ENCODE assay signal across 11 mouse cellular contexts in the genomic region with DNA sequence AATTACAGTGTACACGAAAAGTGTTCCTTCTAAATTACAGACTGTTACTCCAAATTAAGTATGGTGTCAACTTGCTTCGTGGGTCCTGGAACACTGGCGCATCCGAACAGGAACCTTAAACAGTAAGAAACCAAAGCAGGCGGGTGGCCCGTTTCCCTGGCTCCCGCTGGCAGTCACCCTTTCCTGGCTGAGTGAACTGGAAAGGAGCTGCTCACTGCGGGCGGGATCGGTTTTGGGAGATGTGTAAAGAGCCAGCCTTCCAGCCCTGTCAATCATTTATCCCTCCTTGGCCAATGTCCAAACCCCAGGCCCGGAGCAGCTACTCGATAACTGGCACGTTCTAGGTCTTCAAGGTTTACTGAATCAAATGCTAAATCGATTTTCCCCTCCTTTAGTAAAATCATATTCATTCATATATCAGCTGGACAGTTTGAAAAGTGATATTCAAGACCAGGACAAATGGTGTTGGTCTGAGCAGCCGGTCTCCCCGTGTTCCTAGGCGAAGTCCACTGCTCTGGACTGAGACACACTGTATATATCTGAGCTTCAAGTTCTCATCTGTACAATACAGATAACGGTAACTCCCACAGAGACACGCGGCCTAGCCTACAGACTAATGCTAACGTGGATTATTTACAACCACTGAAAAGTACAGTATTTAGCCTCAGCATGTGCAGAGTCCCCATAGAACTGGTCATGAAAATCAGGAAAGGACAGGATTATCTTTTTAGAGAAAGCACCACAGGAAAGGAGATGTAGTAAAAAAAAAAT. TPM values are rescaled to one million over a fixed set of nuclear protein-coding genes. Genes with fewer than 3 reads are reported as not detected.
DNase-seq lines count a peak whose midpoint lies in the region; ATAC-seq and TF ChIP-seq lines count a peak whose summit lies in the region.
"Had no signal": no experiment of that assay in that cellular context is flagged by ENCODE, and none has a peak within 500 bp of the region (broad histone marks: within the 10 kb centered on the region; RNA-seq: fewer than 3 reads in every experiment).

No protein-coding gene starts in this region.

- WGBS in lung, embryonic 14.5 days = 80% methylated on average over 21 of the region's 21 CpGs
- WGBS in kidney, embryonic 15.5 days = 66% methylated on average over 21 of the region's 21 CpGs
- WGBS in olfactory bulb, adult 2 months = 40% methylated on average over 21 of the region's 21 CpGs

- H3K9ac ChIP-seq in lung, embryonic 14.5 days = no peak overlapping the region
- no peak overlapping the region for H3K9ac ChIP-seq in kidney, embryonic 15.5 days
- H3K9ac ChIP-seq: neural tube, embryonic 15.5 days had no signal

- TF ChIP-seq CTCF in lung, embryonic 14.5 days (IDR thresholded peaks at IDR 0.05; ENCODE audit: low read depth) = no peak
- TF ChIP-seq CTCF in olfactory bulb, adult 2 months (IDR thresholded peaks at IDR 0.05; ENCODE audit: insufficient read depth, low read depth, low read length) = no peak

- no peak for ATAC-seq in lung, embryonic 14.5 days (ENCODE audit: insufficient read depth)
- peak; percentile 38 for ATAC-seq in kidney, embryonic 15.5 days (replicated peaks; ENCODE audit: low FRiP score)

- no peak overlapping the region for H3K27ac ChIP-seq in lung, embryonic 14.5 days (ENCODE audit: low read depth)
- peak overlapping the region; percentile 86 for H3K27ac ChIP-seq in kidney, embryonic 15.5 days
- H3K27ac ChIP-seq in olfactory bulb, adult 2 months (ENCODE audit: insufficient read depth, low read depth, low read length) = no peak overlapping the region
- H3K27ac ChIP-seq: layer of hippocampus, adult 2 months; neural tube, embryonic 15.5 days had no signal

- H3K4me1 ChIP-seq in lung, embryonic 14.5 days (ENCODE audit: insufficient read depth) = no peaks in the 10 kb centered on the region; the same call in 1 of the 2 replicates
- peaks cover 61% of the 10 kb centered on the region for H3K4me1 ChIP-seq in erythroblast, embryonic 14.5 days (ENCODE audit: control insufficient read depth)
- peaks cover 38% of the 10 kb centered on the region for H3K4me1 ChIP-seq in kidney, embryonic 15.5 days
- H3K4me1 ChIP-seq in olfactory bulb, adult 2 months (ENCODE audit: control insufficient read depth, insufficient read depth, low read length) = peaks cover 30% of the 10 kb centered on the region

- 0 out of 2 replicates have a peak, but pooled peaks cover 3% of the 10 kb centered on the region for H3K36me3 ChIP-seq in lung, embryonic 14.5 days (ENCODE audit: insufficient read depth)
- peaks cover 50% of the 10 kb centered on the region for H3K36me3 ChIP-seq in erythroblast, embryonic 14.5 days (ENCODE audit: control insufficient read depth)
- peaks cover 10% of the 10 kb centered on the region for H3K36me3 ChIP-seq in kidney, embryonic 15.5 days

- no peaks in the 10 kb centered on the region for H3K9me3 ChIP-seq in lung, embryonic 14.5 days (ENCODE audit: low read depth, low read length)
- H3K9me3 ChIP-seq in erythroblast, embryonic 14.5 days (ENCODE audit: control insufficient read depth, low read length) = no peaks in the 10 kb centered on the region
- no peaks in the 10 kb centered on the region for H3K9me3 ChIP-seq in kidney, embryonic 15.5 days (replicated peaks)
- H3K9me3 ChIP-seq: neural tube, embryonic 15.5 days had no signal

- H3K4me2 ChIP-seq in lung, embryonic 14.5 days = peak overlapping the region; percentile 10; the same call in 1 of the 2 replicates
- peak overlapping the region; percentile 95 for H3K4me2 ChIP-seq in kidney, embryonic 15.5 days

- DNase-seq in lung, embryonic 14.5 days = no peak
- no peak for DNase-seq in lung, postnatal 14 days
- DNase-seq in layer of hippocampus, adult 9-11 months = no peak
- DNase-seq in frontal cortex, postnatal 36 days (ENCODE audit: low spot score in 2 of 2) = no peak
- DNase-seq: cerebellum, postnatal 36 days; thymus, postnatal 14 days had no signal

- no peak overlapping the region for H3K4me3 ChIP-seq in lung, embryonic 14.5 days (ENCODE audit: low read depth, low read length)
- peak overlapping the region; percentile 86 for H3K4me3 ChIP-seq in erythroblast, embryonic 14.5 days (replicated peaks)
- H3K4me3 ChIP-seq in kidney, embryonic 15.5 days (replicated peaks) = no peak overlapping the region
- H3K4me3 ChIP-seq in olfactory bulb, adult 2 months (ENCODE audit: insufficient read depth, low read depth, low read length) = peak overlapping the region; percentile 5; the same call in 1 of the 2 replicates
- H3K4me3 ChIP-seq: layer of hippocampus, adult 2 months; neural tube, embryonic 15.5 days had no signal

- TF ChIP-seq POLR2A in olfactory bulb, adult 2 months (IDR thresholded peaks at IDR 0.05; ENCODE audit: insufficient read depth, low read depth, low read length) = no peak

- H3K27me3 ChIP-seq in lung, embryonic 14.5 days (ENCODE audit: insufficient read depth, low read length) = no peaks in the 10 kb centered on the region
- no peaks in the 10 kb centered on the region for H3K27me3 ChIP-seq in erythroblast, embryonic 14.5 days (ENCODE audit: control insufficient read depth)
- H3K27me3 ChIP-seq in kidney, embryonic 15.5 days = no peaks in the 10 kb centered on the region
- H3K27me3 ChIP-seq: neural tube, embryonic 15.5 days had no signal

RNA-seq across cellular contexts. Expression of a gene that starts 2.4 kb away (rescaled TPM):
- 39.4 and 43.8 TPM in 2 replicates for polyA plus RNA-seq in lung, embryonic 14.5 days (2014; fragmentation: Nextera tagmentation; extraction: Ambion mirVana)
- polyA plus RNA-seq in erythroblast, embryonic 14.5 days (2012) = 1.8 and 2.7 TPM in 2 replicates
- 84.7 and 87.6 TPM in 2 replicates for polyA plus RNA-seq in kidney, embryonic 15.5 days (2015; fragmentation: Nextera tagmentation; extraction: Ambion mirVana)
- polyA plus RNA-seq in olfactory bulb, adult 2 months (2012; ENCODE audit: insufficient read depth, insufficient read length, low replicate concordance, missing spikeins) = not detected in 2 replicates

RNA-seq across cellular contexts. Expression of a gene that starts 35.5 kb away (rescaled TPM):
- 22.1 and 23.8 TPM in 2 replicates for polyA plus RNA-seq in lung, embryonic 14.5 days (2014; fragmentation: Nextera tagmentation; extraction: Ambion mirVana)
- 0.07 and 0.15 TPM in 2 replicates for polyA plus RNA-seq in erythroblast, embryonic 14.5 days (2012)
- 28.0 and 30.2 TPM in 2 replicates for polyA plus RNA-seq in kidney, embryonic 15.5 days (2015; fragmentation: Nextera tagmentation; extraction: Ambion mirVana)
- not detected in 2 replicates for polyA plus RNA-seq in olfactory bulb, adult 2 months (2012; ENCODE audit: insufficient read depth, insufficient read length, low replicate concordance, missing spikeins)

RNA-seq across cellular contexts. Expression of a gene that starts 59.2 kb away (rescaled TPM):
- polyA plus RNA-seq in lung, embryonic 14.5 days (2014; fragmentation: Nextera tagmentation; extraction: Ambion mirVana) = 32.4 and 34.3 TPM in 2 replicates
- polyA plus RNA-seq in erythroblast, embryonic 14.5 days (2012) = 0.13 and 0.28 TPM in 2 replicates
- 25.3 and 26.7 TPM in 2 replicates for polyA plus RNA-seq in kidney, embryonic 15.5 days (2015; fragmentation: Nextera tagmentation; extraction: Ambion mirVana)
- 64.0 TPM in 1 of 2 replicates, not detected in the other for polyA plus RNA-seq in olfactory bulb, adult 2 months (2012; ENCODE audit: insufficient read depth, insufficient read length, low replicate concordance, missing spikeins)

Comparison
In these comparisons a context has a peak if more than half of its experiments do, and no peak if none do; other contexts are left out.
1. H3K4me3 ChIP-seq: peak in erythroblast, embryonic 14.5 days (single experiment) and olfactory bulb, adult 2 months (single experiment); none in lung, embryonic 14.5 days (single experiment) and kidney, embryonic 15.5 days (single experiment).
2. RNA of a gene that starts 2.4 kb away (polyA plus RNA-seq): 84.7 to 87.6 TPM in kidney, embryonic 15.5 days and 39.4 to 43.8 TPM in lung, embryonic 14.5 days; 1.8 to 2.7 TPM in erythroblast, embryonic 14.5 days and not detected in olfactory bulb, adult 2 months; every median in the first group is over 10 times any median in the second.
3. RNA of a gene that starts 35.5 kb away (polyA plus RNA-seq): 28.0 to 30.2 TPM in kidney, embryonic 15.5 days and 22.1 to 23.8 TPM in lung, embryonic 14.5 days; 0.07 to 0.15 TPM in erythroblast, embryonic 14.5 days and not detected in olfactory bulb, adult 2 months; every median in the first group is over 10 times any median in the second.
4. RNA of a gene that starts 59.2 kb away (polyA plus RNA-seq): 64.0 TPM in olfactory bulb, adult 2 months, 32.4 to 34.3 TPM in lung, embryonic 14.5 days and 25.3 to 26.7 TPM in kidney, embryonic 15.5 days; 0.13 to 0.28 TPM in erythroblast, embryonic 14.5 days; every median in the first group is over 10 times any median in the second.